Comparison of ENCODE assay signal across 13 mouse cellular contexts in genomic region chr2:84915330-84915729, GRCm38 (mm10). TPM values are rescaled to one million over a fixed set of nuclear protein-coding genes. Genes with fewer than 3 reads are reported as not detected.
A peak's percentile ranks its signal among the peaks of the same experiment; 100 is the strongest.
DNase-seq lines count a peak whose midpoint lies in the region; ATAC-seq lines count a peak whose summit lies in the region.
"Had no signal": no experiment of that assay in that cellular context is flagged by ENCODE, and none has a peak within 500 bp of the region (broad histone marks: within the 10 kb centered on the region; RNA-seq: fewer than 3 reads in every experiment).

No protein-coding gene starts in this region.

- 75% methylated on average over 3 of the region's 3 CpGs for WGBS in heart, embryonic 11.5 days (ENCODE audit: insufficient replicate concordance)
- 50% methylated on average over 3 of the region's 3 CpGs for WGBS in lung, embryonic 16.5 days

- no peaks in the 10 kb centered on the region for H3K27me3 ChIP-seq in heart, embryonic 11.5 days (ENCODE audit: control insufficient read depth, insufficient read depth, low read length)
- no peaks in the 10 kb centered on the region for H3K27me3 ChIP-seq in lung, embryonic 16.5 days (ENCODE audit: control insufficient read depth, insufficient read depth, low read depth, low read length)
- H3K27me3 ChIP-seq: intestine, embryonic 15.5 days; limb, embryonic 12.5 days had no signal

- no peak overlapping the region for H3K27ac ChIP-seq in heart, embryonic 11.5 days (ENCODE audit: low read depth, low read length)
- H3K27ac ChIP-seq in lung, embryonic 16.5 days (ENCODE audit: low read length): peak overlapping the region; percentile 77
- H3K27ac ChIP-seq: intestine, embryonic 15.5 days; limb, embryonic 12.5 days had no signal

- peak; percentile 98 for DNase-seq in heart, adult 11 months
- peak; percentile 77 for DNase-seq in heart, adult 8-10 months (ENCODE audit: low spot score)
- DNase-seq in heart, postnatal 36 days: peak; percentile 56 to 63
- DNase-seq in cerebellum, postnatal 25 days: no peak
- DNase-seq in left cerebral cortex, postnatal 25 days (ENCODE audit: low spot score in 2 of 2): no peak
- DNase-seq: adrenal gland, postnatal 14 days; forebrain, postnatal 0 days had no signal

- H3K36me3 ChIP-seq in heart, embryonic 11.5 days (ENCODE audit: control insufficient read depth, insufficient read depth, low read length): no peaks in the 10 kb centered on the region
- H3K36me3 ChIP-seq in lung, embryonic 16.5 days (ENCODE audit: control insufficient read depth, insufficient read depth, low read length): no peaks in the 10 kb centered on the region
- H3K36me3 ChIP-seq: intestine, embryonic 15.5 days; limb, embryonic 12.5 days had no signal

- no peak overlapping the region for H3K4me3 ChIP-seq in heart, embryonic 11.5 days (ENCODE audit: low read depth, low read length)
- no peak overlapping the region for H3K4me3 ChIP-seq in lung, embryonic 16.5 days (ENCODE audit: low read length)
- H3K4me3 ChIP-seq: intestine, embryonic 15.5 days; limb, embryonic 12.5 days had no signal

- H3K4me2 ChIP-seq in heart, embryonic 11.5 days: no peak overlapping the region
- no peak overlapping the region for H3K4me2 ChIP-seq in lung, embryonic 16.5 days (ENCODE audit: low read depth, low read length)
- H3K4me2 ChIP-seq: intestine, embryonic 15.5 days; limb, embryonic 12.5 days had no signal

- intact Hi-C loops in heart, postnatal 36 days (cut with DNase I): loop anchor here (1.0 to 2.0 kb wide), 2 partner anchors 21 to 22 kb away; no protein-coding TSS in a partner anchor
- intact Hi-C loops in left cerebral cortex, postnatal 25 days (cut with DNase I): no loop called here

- no peak overlapping the region for H3K9ac ChIP-seq in heart, embryonic 11.5 days (ENCODE audit: low read depth, low read length)
- H3K9ac ChIP-seq in lung, embryonic 16.5 days (ENCODE audit: low read length): no peak overlapping the region
- H3K9ac ChIP-seq: forebrain, postnatal 0 days; intestine, embryonic 15.5 days; limb, embryonic 12.5 days had no signal

- H3K4me1 ChIP-seq in heart, embryonic 11.5 days (ENCODE audit: control insufficient read depth, insufficient read depth, low read length): peaks cover 2% of the 10 kb centered on the region; the same call in 1 of the 2 replicates
- H3K4me1 ChIP-seq in lung, embryonic 16.5 days (replicated peaks; ENCODE audit: control insufficient read depth, insufficient read depth, low read length): no peaks in the 10 kb centered on the region; the same call in 1 of the 2 replicates

- H3K9me3 ChIP-seq in heart, embryonic 11.5 days (replicated peaks; ENCODE audit: control insufficient read depth, low read length): no peaks in the 10 kb centered on the region
- H3K9me3 ChIP-seq in lung, embryonic 16.5 days (ENCODE audit: control insufficient read depth, low read length): no peaks in the 10 kb centered on the region
- H3K9me3 ChIP-seq: intestine, embryonic 15.5 days; limb, embryonic 12.5 days had no signal

- ATAC-seq in heart, embryonic 11.5 days (replicated peaks; ENCODE audit: insufficient number of reproducible peaks, low FRiP score, low TSS enrichment): no peak
- ATAC-seq in lung, embryonic 16.5 days (ENCODE audit: low read depth): peak; percentile 66
- ATAC-seq in megakaryocyte-erythroid progenitor cell, adult 5-6 weeks (replicated peaks; ENCODE audit: low FRiP score, low TSS enrichment, poor library complexity, severe bottlenecking): no peak
- ATAC-seq: forebrain, postnatal 0 days; intestine, embryonic 15.5 days had no signal

RNA-seq across cellular contexts. Expression of gene Slc43a3, which starts 21.0 kb away (rescaled TPM):
- 48.2 and 52.5 TPM in 2 replicates for polyA plus RNA-seq in heart, embryonic 11.5 days (2014; fragmentation: Nextera tagmentation; extraction: Ambion mirVana)
- 10 to 100 TPM; 60.6 to 71.4 (median 66.2) TPM for total RNA-seq in heart, adult 8-10 months (2022)
- total RNA-seq in heart, postnatal 36 days (2021): 100 to 1,000 TPM in 1 of 2 experiments, 10 to 100 TPM in 1; 58.7 to 102 TPM
- polyA plus RNA-seq in lung, embryonic 16.5 days (2015; fragmentation: Nextera tagmentation; extraction: Ambion mirVana): 87.3 and 92.8 TPM in 2 replicates
- 118 and 137 TPM in 2 replicates for total RNA-seq in megakaryocyte-erythroid progenitor cell, adult 5-6 weeks (2014; fragmentation: Nextera tagmentation)
- 65.3 and 108 TPM in 2 replicates for total RNA-seq in megakaryocyte-erythroid progenitor cell, adult 5-6 weeks (2017)
- under 1 TPM; 0.41 to 0.53 TPM for total RNA-seq in left cerebral cortex, postnatal 25 days (2021)

RNA-seq across cellular contexts. Expression of gene Rtn4rl2, which starts 28.8 kb away (rescaled TPM):
- 0.23 and 1.1 TPM in 2 replicates for polyA plus RNA-seq in heart, embryonic 11.5 days (2014; fragmentation: Nextera tagmentation; extraction: Ambion mirVana)
- 1 to 10 TPM; 1.6 to 3.9 (median 2.3) TPM for total RNA-seq in heart, adult 8-10 months (2022)
- total RNA-seq in heart, postnatal 36 days (2021): 1 to 10 TPM; 2.6 to 3.2 TPM
- 0.16 and 0.31 TPM in 2 replicates for polyA plus RNA-seq in lung, embryonic 16.5 days (2015; fragmentation: Nextera tagmentation; extraction: Ambion mirVana)
- total RNA-seq in megakaryocyte-erythroid progenitor cell, adult 5-6 weeks (2014; fragmentation: Nextera tagmentation): not detected in 2 replicates
- not detected in 2 replicates for total RNA-seq in megakaryocyte-erythroid progenitor cell, adult 5-6 weeks (2017)
- total RNA-seq in left cerebral cortex, postnatal 25 days (2021): 100 to 1,000 TPM in 1 of 2 experiments, 10 to 100 TPM in 1; 87.6 to 102 TPM
- total RNA-seq: hematopoietic stem cell, adult 5-6 weeks had no signal

Comparison
In these comparisons a context has a peak if more than half of its experiments do, and no peak if none do; other contexts are left out.
1. DNase-seq: peak in heart, adult 11 months (single experiment), heart, adult 8-10 months (single experiment) and heart, postnatal 36 days (2 of 2); none in cerebellum, postnatal 25 days (0 of 2) and left cerebral cortex, postnatal 25 days (0 of 2).
2. RNA of gene Slc43a3, which starts 21.0 kb away (total RNA-seq): 65.3 to 137 TPM in megakaryocyte-erythroid progenitor cell, adult 5-6 weeks, 58.7 to 102 TPM in heart, postnatal 36 days and 60.6 to 71.4 TPM in heart, adult 8-10 months; 0.41 to 0.53 TPM in left cerebral cortex, postnatal 25 days; every median in the first group is over 10 times any median in the second.
3. RNA of gene Rtn4rl2, which starts 28.8 kb away (total RNA-seq): 87.6 to 102 TPM in left cerebral cortex, postnatal 25 days; 2.6 to 3.2 TPM in heart, postnatal 36 days, 1.6 to 3.9 TPM in heart, adult 8-10 months and not detected in megakaryocyte-erythroid progenitor cell, adult 5-6 weeks; every median in the first group is over 10 times any median in the second.